Mouse (Mus musculus) cerebellum, adult 2 months (tissue): ENCODE results near the gene Usp10.

Experiments used
- CTCF ChIP-seq: fragments of 200-500 bp; IDR thresholded peaks from 2 replicates; pipeline ENCODE4 v1.5.1; 2011; ENCODE audit warnings: low read depth, mild to moderate bottlenecking, control low read depth, low read length, moderate library complexity, borderline replicate concordance; ENCODE audit not compliant: insufficient read depth
- POLR2A ChIP-seq: fragments of 200-500 bp; IDR thresholded peaks from 2 replicates; pipeline ENCODE4 v1.6.1; 2011; ENCODE audit warnings: low read length, control low read depth, borderline replicate concordance; ENCODE audit not compliant: insufficient read depth

- TF ChIP-seq CTCF = no peak
- TF ChIP-seq POLR2A = no peak
Measured at GRCm38 (mm10) chr8:119967435-119967834, 57.3 kb downstream of the Usp10 start.
